Mouse (Mus musculus): ENCODE data around the gene Cct4. TPM values are rescaled to one million over a fixed set of nuclear protein-coding genes. Genes with fewer than 3 reads are reported as not detected.

Gene Cct4
- 62.2 and 64.7 TPM in 2 replicates for polyA plus RNA-seq (2012; rRNA removed)

DNA sequence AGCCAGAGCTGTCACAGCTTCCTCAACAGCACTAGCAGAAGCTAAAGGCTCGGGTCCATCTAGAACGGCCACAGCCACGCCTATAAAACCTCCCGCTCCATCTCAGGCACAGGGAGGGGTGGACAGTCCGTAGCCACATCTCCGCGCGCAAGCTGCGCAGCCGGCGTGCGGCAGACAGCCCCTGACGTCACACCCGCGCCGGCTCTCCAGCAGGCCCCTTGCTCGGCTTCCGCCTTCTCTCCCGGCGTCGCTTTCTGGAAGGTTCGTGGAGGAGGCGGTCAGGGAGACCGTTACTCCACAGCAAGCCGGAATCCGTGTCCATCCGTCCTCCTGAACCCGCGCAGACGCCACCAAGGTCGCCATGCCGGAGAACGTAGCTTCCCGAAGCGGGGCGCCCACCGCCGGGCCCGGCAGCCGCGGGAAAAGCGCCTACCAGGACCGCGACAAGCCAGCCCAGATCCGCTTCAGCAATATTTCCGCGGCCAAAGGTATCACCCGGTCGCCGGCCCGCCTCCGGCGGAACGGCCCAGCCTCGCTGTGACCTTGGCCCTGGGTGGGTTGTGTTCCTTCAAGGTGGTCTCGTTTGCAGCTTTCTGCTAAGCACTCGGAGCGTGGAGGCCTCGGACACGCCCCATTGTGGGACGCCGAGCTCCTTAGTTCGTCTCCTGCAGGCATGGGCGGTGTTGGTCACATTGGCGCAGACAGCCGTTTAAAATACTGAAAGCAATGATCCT, at the start of gene Cct4:
Gene Cct4 (plus strand): TSS at position 127 of the 734 bp plus-strand sequence.
- Histone ChIP-seq H3K27ac (ENCODE audit: insufficient read depth, low read length) (peak within 1 kb of the TSS; percentile 49), H3K4me3 (ENCODE audit: insufficient read depth, low read length) (peak within 1 kb of the TSS; percentile 52), H3K4me1 (ENCODE audit: control insufficient read depth, insufficient read depth, low read length) (peaks cover 2% of the 10 kb centered on the region; the same call in 1 of the 2 replicates)
- TF ChIP-seq CTCF (IDR thresholded peaks at IDR 0.05; ENCODE audit: extremely low read depth, insufficient read depth, low read length) (no peak), POLR2A (IDR thresholded peaks at IDR 0.05; ENCODE audit: extremely low read depth, insufficient read depth, low read length) (peak; percentile 83; the same call in 1 of the 2 replicates)

DNA sequence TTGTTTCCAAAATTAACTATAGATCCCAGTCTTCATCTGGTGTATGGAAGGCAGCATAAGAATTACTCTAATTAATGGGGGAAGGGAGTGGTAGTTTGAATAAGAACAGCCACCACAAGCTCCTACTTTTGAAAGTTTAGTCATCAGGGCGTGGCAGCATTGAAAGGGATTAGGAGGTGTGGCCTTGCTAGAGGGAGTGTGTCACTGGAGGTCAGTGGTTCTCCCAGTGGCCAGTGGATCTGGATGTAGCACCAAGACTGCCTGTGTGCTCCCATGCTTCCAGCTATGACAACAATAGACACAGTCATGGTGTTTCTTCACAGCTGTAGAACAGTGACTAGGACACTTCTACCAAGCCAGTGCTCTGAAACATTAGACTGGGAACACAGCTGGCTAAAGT, 41.2 kb upstream of the Cct4 start:
- Histone ChIP-seq H3K27ac (ENCODE audit: insufficient read depth, low read length) (no peak overlapping the region), H3K4me3 (ENCODE audit: insufficient read depth, low read length) (no peak overlapping the region), H3K4me1 (ENCODE audit: control insufficient read depth, insufficient read depth, low read length) (no peaks in the 10 kb centered on the region)
- no peak for TF ChIP-seq CTCF (IDR thresholded peaks at IDR 0.05; ENCODE audit: extremely low read depth, insufficient read depth, low read length)
- no peak for TF ChIP-seq POLR2A (IDR thresholded peaks at IDR 0.05; ENCODE audit: extremely low read depth, insufficient read depth, low read length)

DNA sequence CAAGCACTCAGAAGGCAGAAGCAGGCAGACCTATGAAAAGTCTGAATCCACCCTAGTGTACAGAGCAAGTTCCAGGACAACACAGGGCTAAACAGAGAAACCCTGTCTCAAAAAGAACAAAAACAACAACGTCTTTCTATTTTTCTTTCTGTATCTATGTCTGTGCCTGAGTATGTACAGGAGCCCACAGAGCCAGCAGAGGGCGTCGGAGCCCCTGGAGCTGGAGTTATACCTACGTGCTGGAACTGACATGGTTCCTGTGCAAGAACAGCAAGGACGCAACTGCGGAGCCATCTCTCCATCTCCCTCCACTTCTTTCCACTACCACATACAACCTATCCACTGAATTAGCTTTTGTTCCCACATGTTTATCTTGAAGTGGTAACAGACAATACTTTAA, 40.2 kb upstream of the Cct4 start:
- no peaks in the 10 kb centered on the region for H3K4me1 ChIP-seq (ENCODE audit: control insufficient read depth, insufficient read depth, low read length)
- H3K27ac ChIP-seq (ENCODE audit: insufficient read depth, low read length) = no peak overlapping the region
- no peak overlapping the region for H3K4me3 ChIP-seq (ENCODE audit: insufficient read depth, low read length)
- TF ChIP-seq POLR2A (IDR thresholded peaks at IDR 0.05; ENCODE audit: extremely low read depth, insufficient read depth, low read length) (no peak), CTCF (IDR thresholded peaks at IDR 0.05; ENCODE audit: extremely low read depth, insufficient read depth, low read length) (no peak)

DNA sequence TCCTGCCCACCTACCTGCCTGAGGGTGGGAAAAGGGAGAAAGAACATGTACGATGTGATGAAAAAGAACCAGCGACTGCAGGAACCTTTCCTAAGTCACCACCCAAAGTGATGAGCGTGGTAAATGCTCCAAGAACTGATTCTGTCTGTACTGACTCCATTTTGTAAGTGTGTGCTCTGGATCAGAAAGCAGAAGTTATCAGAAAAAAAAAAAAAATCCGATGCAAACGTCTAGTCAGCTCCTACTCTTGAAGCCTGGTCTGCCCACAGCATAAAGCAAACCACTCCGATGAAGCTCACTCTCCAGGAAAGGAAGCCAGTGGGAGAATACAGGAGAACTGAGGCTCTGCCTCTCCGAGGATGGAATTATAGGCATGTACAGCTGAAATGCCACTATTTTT, 37.7 kb upstream of the Cct4 start:
- Histone ChIP-seq H3K4me1 (ENCODE audit: control insufficient read depth, insufficient read depth, low read length) (no peaks in the 10 kb centered on the region), H3K27ac (ENCODE audit: insufficient read depth, low read length) (no peak overlapping the region), H3K4me3 (ENCODE audit: insufficient read depth, low read length) (no peak overlapping the region)
- TF ChIP-seq POLR2A (IDR thresholded peaks at IDR 0.05; ENCODE audit: extremely low read depth, insufficient read depth, low read length) = no peak
- no peak for TF ChIP-seq CTCF (IDR thresholded peaks at IDR 0.05; ENCODE audit: extremely low read depth, insufficient read depth, low read length)

DNA sequence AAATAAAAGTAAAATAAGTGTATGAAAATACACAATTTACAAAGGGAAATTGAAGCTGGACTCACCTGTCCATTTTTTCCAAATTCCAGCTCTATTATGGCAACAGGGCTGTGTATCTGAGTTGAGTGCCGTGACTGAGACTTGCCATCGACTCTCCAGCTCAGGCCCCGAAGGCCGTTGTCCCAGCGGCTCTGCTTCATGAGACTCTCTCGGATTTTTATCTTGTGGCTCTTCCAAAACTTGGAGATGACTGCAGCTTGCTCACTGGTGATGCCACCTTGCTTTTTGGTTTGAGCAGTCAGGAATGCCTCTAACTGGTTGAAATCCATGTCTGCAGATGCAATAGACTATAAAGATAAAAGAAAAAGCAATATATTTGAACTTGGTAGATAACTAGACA, 34.0 kb upstream of the Cct4 start:
- no peak for TF ChIP-seq CTCF (IDR thresholded peaks at IDR 0.05; ENCODE audit: extremely low read depth, insufficient read depth, low read length)
- no peak for TF ChIP-seq POLR2A (IDR thresholded peaks at IDR 0.05; ENCODE audit: extremely low read depth, insufficient read depth, low read length)
- Histone ChIP-seq H3K4me3 (ENCODE audit: insufficient read depth, low read length) (no peak overlapping the region), H3K27ac (ENCODE audit: insufficient read depth, low read length) (no peak overlapping the region), H3K4me1 (ENCODE audit: control insufficient read depth, insufficient read depth, low read length) (no peaks in the 10 kb centered on the region)

DNA sequence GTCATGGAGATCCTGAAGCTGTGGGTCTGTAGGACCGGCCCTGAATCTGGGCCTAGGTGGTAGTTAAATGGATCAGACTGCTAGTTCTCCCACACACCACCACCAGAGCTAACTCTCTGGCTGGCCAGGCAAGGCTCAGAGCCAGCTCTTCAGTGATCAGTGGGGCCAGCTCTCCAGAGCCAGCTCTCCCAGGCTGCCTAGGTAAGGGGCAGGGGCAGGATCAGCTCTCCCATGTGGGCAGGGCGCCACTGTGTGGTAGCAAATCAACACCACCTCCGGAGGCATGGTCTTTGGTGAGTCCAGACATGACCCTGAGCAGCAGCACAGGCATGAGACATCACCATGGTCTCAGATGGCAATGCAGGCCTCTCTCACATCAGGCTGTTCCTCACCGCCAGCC, 33.5 kb upstream of the Cct4 start:
- H3K4me1 ChIP-seq (ENCODE audit: control insufficient read depth, insufficient read depth, low read length) = no peaks in the 10 kb centered on the region
- H3K4me3 ChIP-seq (ENCODE audit: insufficient read depth, low read length) = no peak overlapping the region
- H3K27ac ChIP-seq (ENCODE audit: insufficient read depth, low read length) = no peak overlapping the region
- TF ChIP-seq CTCF (IDR thresholded peaks at IDR 0.05; ENCODE audit: extremely low read depth, insufficient read depth, low read length) (peak; percentile 51), POLR2A (IDR thresholded peaks at IDR 0.05; ENCODE audit: extremely low read depth, insufficient read depth, low read length) (no peak)

DNA sequence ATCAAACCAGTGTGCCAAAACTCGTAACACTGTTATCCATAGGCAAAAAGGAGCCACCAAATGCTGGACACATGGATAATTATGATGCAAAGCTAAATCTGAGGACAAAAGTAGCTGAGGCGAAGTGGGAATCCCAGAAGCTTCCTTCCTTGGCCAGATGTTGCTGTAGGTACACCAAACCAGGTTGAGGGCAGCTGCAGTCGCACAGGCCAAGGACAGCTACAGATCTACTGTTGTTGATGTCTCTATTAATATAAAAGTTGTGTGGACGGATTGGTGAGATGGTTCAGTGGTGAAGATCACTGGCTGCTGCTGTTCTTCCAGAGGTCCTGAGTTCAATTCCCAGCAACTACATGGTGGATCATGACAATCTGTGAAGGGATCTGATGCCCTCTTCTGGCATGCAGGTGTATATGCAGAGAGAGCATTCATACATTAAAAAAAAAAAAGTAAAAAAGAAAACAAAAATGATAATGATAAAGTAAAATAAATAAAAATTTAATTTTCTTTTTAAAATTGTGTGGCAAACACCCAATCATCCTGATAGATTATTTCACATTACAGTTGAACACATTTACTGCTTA, 32.4 kb upstream of the Cct4 start:
- TF ChIP-seq CTCF (IDR thresholded peaks at IDR 0.05; ENCODE audit: extremely low read depth, insufficient read depth, low read length) (peak; percentile 24; the same call in 1 of the 2 replicates), POLR2A (IDR thresholded peaks at IDR 0.05; ENCODE audit: extremely low read depth, insufficient read depth, low read length) (no peak)
- no peaks in the 10 kb centered on the region for H3K4me1 ChIP-seq (ENCODE audit: control insufficient read depth, insufficient read depth, low read length)
- H3K4me3 ChIP-seq (ENCODE audit: insufficient read depth, low read length) = no peak overlapping the region
- no peak overlapping the region for H3K27ac ChIP-seq (ENCODE audit: insufficient read depth, low read length)

DNA sequence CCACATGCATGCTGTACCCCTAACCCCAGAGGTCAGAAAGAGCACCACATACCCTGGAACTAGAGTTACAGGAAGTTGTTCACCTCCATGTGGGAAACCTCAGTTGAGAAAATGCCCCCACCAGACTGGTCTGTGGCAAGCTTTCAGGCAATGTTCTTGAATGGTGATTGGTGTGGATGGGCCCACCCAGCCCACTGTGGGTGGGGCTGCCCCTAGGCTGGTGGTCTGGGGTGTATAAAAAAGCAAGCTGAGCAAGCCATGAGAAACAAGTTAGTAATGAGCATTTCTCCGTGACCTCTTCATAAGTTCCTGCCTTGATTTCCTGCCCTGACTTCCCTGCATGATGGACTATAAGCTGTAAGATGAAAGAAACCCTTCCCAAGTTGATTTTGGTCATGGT, 28.2 kb upstream of the Cct4 start:
- Histone ChIP-seq H3K4me1 (ENCODE audit: control insufficient read depth, insufficient read depth, low read length) (peaks cover 3% of the 10 kb centered on the region), H3K4me3 (ENCODE audit: insufficient read depth, low read length) (no peak overlapping the region), H3K27ac (ENCODE audit: insufficient read depth, low read length) (no peak overlapping the region)
- no peak for TF ChIP-seq POLR2A (IDR thresholded peaks at IDR 0.05; ENCODE audit: extremely low read depth, insufficient read depth, low read length)
- no peak for TF ChIP-seq CTCF (IDR thresholded peaks at IDR 0.05; ENCODE audit: extremely low read depth, insufficient read depth, low read length)

DNA sequence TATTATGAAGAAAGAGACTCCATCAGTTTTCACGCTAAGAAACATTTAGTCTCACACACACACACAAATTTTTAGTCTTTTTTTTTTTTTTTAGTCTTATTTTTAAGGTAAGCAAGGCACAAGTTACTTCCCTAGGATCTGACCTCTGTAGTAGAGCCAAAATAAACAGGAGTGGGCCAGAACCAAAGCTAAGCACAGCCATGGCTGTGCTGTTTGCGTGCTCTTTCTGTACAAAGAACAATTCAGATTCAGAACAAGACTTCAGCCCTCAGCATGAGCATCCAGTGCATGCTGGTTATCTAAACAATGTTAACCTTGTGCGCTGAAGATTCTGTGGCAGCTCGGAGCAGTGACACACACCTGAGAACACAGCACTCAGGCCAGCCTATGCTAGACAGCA, 25.9 kb upstream of the Cct4 start:
- Histone ChIP-seq H3K27ac (ENCODE audit: insufficient read depth, low read length) (no peak overlapping the region), H3K4me3 (ENCODE audit: insufficient read depth, low read length) (no peak overlapping the region), H3K4me1 (ENCODE audit: control insufficient read depth, insufficient read depth, low read length) (peaks cover 3% of the 10 kb centered on the region)
- no peak for TF ChIP-seq POLR2A (IDR thresholded peaks at IDR 0.05; ENCODE audit: extremely low read depth, insufficient read depth, low read length)
- TF ChIP-seq CTCF (IDR thresholded peaks at IDR 0.05; ENCODE audit: extremely low read depth, insufficient read depth, low read length) = no peak

DNA sequence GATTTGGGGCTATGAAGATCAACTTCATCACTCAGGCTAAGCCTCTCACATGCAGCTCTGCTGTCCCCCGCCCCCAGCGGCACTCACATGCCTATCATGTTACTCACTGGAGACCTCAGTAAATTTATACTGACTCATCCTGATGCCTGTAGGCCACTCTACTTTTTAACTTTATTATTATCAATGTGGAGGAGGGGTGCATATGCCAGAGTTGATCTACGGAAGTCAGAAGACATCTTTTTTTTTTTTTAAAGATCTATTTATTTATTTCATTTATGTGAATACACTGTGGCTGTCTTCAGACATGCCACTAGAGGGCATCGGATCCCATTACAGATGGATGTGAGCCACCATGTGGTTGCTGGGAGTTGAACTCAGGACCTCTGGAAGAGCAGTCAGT, 24.8 kb upstream of the Cct4 start:
- TF ChIP-seq POLR2A (IDR thresholded peaks at IDR 0.05; ENCODE audit: extremely low read depth, insufficient read depth, low read length) = no peak
- TF ChIP-seq CTCF (IDR thresholded peaks at IDR 0.05; ENCODE audit: extremely low read depth, insufficient read depth, low read length) = no peak
- Histone ChIP-seq H3K27ac (ENCODE audit: insufficient read depth, low read length) (no peak overlapping the region), H3K4me1 (ENCODE audit: control insufficient read depth, insufficient read depth, low read length) (peaks cover 3% of the 10 kb centered on the region), H3K4me3 (ENCODE audit: insufficient read depth, low read length) (no peak overlapping the region)

All from cortical plate, adult 2 months (tissue).